Mouse (Mus musculus) forebrain, embryonic 11.5 days (tissue): ENCODE data around the gene Ccser1. TPM values are rescaled to one million over a fixed set of nuclear protein-coding genes. Genes with fewer than 3 reads are reported as not detected.
A peak's percentile ranks its signal among the peaks of the same experiment; 100 is the strongest.

Experiments used
- ATAC-seq: fragments of 200-750 bp; cut with Nextera tagmentation; replicated peaks from 2 replicates; pipeline ENCODE4 v1.8.0; 2017; ENCODE audit warnings: moderate TSS enrichment; ENCODE audit not compliant: low FRiP score
- DNase-seq: peaks from one replicate; pipeline ENCODE4 v3.0.0-alpha.2; 2017; ENCODE audit warnings: low spot score
- H3K27ac ChIP-seq: fragments of 300-500 bp; sonication (generic); 2 replicates; pipeline ENCODE4 v1.5.1; 2014; ENCODE audit warnings: low read depth, low read length
- H3K27me3 ChIP-seq: fragments of 300-500 bp; sonication (generic); 2 replicates; pipeline ENCODE4 v1.6.1; 2014; ENCODE audit warnings: mild to moderate bottlenecking, low read length, mixed read lengths; ENCODE audit not compliant: control insufficient read depth, insufficient read depth
- H3K36me3 ChIP-seq: fragments of 300-500 bp; sonication (generic); 2 replicates; pipeline ENCODE4 v1.6.1; 2014; ENCODE audit warnings: mild to moderate bottlenecking, low read length, moderate library complexity, mixed read lengths; ENCODE audit not compliant: control insufficient read depth, insufficient read depth
- H3K4me1 ChIP-seq: fragments of 300-500 bp; sonication (generic); replicated peaks from 2 replicates; pipeline ENCODE4 v1.6.1; 2014; ENCODE audit warnings: low read length, mixed read lengths; ENCODE audit not compliant: control insufficient read depth, insufficient read depth
- H3K4me2 ChIP-seq: fragments of 300-500 bp; sonication (generic); 2 replicates; pipeline ENCODE4 v1.6.1; 2014; ENCODE audit warnings: low read depth, mild to moderate bottlenecking, low read length, moderate library complexity, mixed read lengths; ENCODE audit not compliant: severe bottlenecking
- H3K4me3 ChIP-seq: fragments of 300-500 bp; sonication (generic); 2 replicates; pipeline ENCODE4 v1.5.1; 2014; ENCODE audit warnings: low read depth, low read length
- H3K9ac ChIP-seq: fragments of 300-500 bp; sonication (generic); 2 replicates; pipeline ENCODE4 v1.6.1; 2014; ENCODE audit warnings: low read length
- H3K9me3 ChIP-seq: fragments of 300-500 bp; sonication (generic); 2 replicates; pipeline ENCODE4 v1.6.1; 2016; ENCODE audit warnings: low read length, mixed read lengths; ENCODE audit not compliant: control insufficient read depth
- WGBS: fragments of 180-500 bp; shearing (Covaris S2); extraction: QIAGEN DNeasy Blood & Tissue Kit; methylation state at CpG from one replicate; pipeline ENCODE4 v1.1.7; 2014; 5-methylcytosine and 5-hydroxymethylcytosine counted together
- polyA plus RNA-seq: library from polyadenylated mRNA; unstranded; fragments of >200 nt; fragmentation: Nextera tagmentation; extraction: Ambion mirVana; gene quantifications from 2 replicates; pipeline ENCODE4 v1.2.1, GENCODE M21; 2014

The Ccser1 gene
- polyA plus RNA-seq, 1 experiment from 2014 or later = 15.3 TPM

DNA sequence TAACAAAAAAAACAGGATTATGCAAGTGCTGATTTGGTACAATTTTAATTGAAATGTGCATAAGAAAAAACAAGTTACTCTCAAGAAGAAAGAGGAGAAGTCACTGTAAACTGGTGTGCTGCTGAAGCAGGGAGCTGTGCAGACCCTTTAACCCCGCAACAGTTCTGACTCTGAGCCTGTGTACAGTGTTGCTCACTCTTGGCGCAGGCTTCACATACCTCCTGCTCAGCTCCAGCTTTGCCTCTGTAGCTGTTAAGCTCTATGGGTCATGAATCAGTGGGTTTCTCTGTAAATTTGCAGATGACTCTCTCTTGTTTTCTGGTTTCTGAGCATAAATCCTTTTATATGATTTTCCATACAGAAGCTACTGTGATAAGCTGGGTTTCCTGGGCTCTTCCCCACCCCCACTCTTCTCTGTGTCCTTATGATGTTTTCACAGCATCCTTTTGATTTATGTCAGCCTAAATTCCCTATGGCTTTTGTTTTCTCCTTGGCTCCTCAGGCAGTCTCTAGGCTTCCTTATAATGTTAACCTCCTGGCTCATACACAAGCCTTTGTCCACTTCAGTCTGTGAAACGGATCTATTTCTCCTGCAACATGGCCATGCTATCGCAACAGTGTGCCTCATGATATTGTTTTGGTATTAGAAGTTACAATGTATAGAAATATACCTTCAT is 30.1 kb downstream of the Ccser1 start:
- DNase-seq = no peak
- no peak; the same call in 1 of the 2 replicates for ATAC-seq
- Histone ChIP-seq H3K4me3 (no peak overlapping the region), H3K36me3 (no peaks in the 10 kb centered on the region), H3K4me1 (0 out of 2 replicates have a peak, but pooled peaks cover 2% of the 10 kb centered on the region), H3K9me3 (no peaks in the 10 kb centered on the region), H3K4me2 (no peak overlapping the region), H3K9ac (peak overlapping the region; percentile 23), H3K27me3 (no peaks in the 10 kb centered on the region), H3K27ac (no peak overlapping the region)
- WGBS = 61% methylated on average over 4 of the region's 4 CpGs

DNA sequence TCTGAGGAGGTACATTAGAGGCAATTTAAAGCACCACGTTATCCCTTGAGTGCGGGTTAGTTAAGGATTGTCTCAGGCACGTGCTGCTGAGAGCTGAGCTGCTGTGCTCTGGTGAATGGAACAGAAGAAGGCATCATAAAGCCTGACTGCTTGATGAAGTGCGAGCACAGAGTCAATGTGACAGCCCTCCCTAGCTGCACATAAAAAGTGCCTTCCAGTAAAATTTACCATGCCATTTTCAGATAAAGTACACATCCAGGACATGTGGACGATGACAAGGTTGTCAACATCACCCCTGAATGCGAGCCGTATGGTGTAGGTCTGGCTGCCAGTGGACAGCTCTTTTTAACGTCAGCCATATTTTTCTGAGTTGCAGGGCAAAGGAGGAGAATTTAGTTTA is 35.6 kb downstream of the Ccser1 start:
- no peaks in the 10 kb centered on the region for H3K27me3 ChIP-seq
- no peak overlapping the region for H3K27ac ChIP-seq
- H3K4me2 ChIP-seq = no peak overlapping the region
- no peaks in the 10 kb centered on the region for H3K4me1 ChIP-seq
- no peaks in the 10 kb centered on the region for H3K9me3 ChIP-seq
- 80% methylated on average over 8 of the region's 8 CpGs for WGBS
- no peaks in the 10 kb centered on the region for H3K36me3 ChIP-seq
- H3K9ac ChIP-seq = no peak overlapping the region
- DNase-seq = no peak
- H3K4me3 ChIP-seq = no peak overlapping the region
- no peak for ATAC-seq

DNA sequence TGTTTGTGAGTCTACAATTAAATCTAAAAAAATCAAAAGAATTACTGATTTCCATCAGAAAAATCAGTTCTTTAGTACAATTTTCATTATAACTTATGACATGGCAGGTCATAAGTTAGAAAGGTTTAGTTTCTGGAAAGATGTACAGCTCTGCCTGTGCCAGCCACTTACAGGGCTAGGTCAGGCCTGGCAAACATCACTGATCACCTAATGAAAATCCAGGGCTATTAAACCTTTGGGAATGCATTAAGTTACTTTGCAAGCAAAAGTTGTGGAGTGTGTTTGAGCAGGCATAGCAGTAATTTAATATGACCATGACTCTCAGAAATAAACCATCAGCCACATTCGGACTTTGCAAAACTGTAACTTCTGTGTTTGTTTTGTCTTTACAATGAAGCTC is 36.4 kb downstream of the Ccser1 start:
- Histone ChIP-seq H3K4me1 (no peaks in the 10 kb centered on the region), H3K27ac (no peak overlapping the region), H3K36me3 (no peaks in the 10 kb centered on the region), H3K9me3 (no peaks in the 10 kb centered on the region), H3K27me3 (no peaks in the 10 kb centered on the region), H3K4me2 (no peak overlapping the region), H3K4me3 (no peak overlapping the region), H3K9ac (no peak overlapping the region)
- DNase-seq (no peak), ATAC-seq (no peak)
- 86% methylated on average over 1 of the region's 1 CpGs for WGBS

DNA sequence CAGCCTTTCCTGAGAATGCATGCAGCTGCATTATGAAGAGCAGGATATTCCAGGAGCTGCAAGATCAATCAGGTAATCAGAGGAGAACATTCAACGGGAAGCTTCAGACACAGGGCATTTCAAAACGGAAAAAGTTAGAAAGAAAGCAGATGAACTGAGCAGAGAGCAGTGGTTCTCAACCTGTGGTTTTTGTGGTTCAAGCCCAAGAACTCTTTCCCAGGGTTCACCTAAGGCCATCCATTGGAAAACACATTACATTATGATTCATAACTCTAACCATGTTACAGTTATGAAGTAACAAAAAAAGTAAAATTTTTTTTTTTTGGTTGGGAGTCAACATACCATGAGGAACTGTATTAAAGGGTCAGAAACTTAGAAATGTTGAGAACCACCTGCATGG is 37.6 kb downstream of the Ccser1 start:
- no peaks in the 10 kb centered on the region for H3K36me3 ChIP-seq
- no peak for DNase-seq
- H3K4me3 ChIP-seq = no peak overlapping the region
- ATAC-seq = no peak
- H3K27ac ChIP-seq = no peak overlapping the region
- H3K9ac ChIP-seq = no peak overlapping the region
- H3K4me2 ChIP-seq = no peak overlapping the region
- WGBS = 84% methylated on average over 2 of the region's 2 CpGs
- no peaks in the 10 kb centered on the region for H3K27me3 ChIP-seq
- H3K4me1 ChIP-seq = no peaks in the 10 kb centered on the region
- no peaks in the 10 kb centered on the region for H3K9me3 ChIP-seq

DNA sequence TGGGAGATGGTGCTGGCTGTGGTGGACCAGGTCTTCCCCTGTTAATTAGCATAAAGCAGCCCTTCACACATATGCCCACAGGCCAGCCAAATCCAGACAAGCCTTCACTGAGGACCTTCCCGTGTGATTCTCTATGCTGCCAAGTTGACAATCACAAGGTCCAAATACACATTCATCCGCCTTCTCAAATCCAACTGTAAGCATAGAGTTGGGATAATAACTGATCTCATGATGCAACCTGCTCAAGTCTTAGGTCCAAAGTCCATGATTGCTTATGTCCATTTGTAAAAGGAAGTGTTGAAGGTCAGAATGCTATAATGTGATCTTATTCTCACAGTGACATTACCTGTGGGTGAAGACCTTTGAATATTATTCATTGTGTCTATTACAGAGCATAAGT is 43.4 kb downstream of the Ccser1 start:
- ATAC-seq (no peak), DNase-seq (no peak)
- H3K36me3 ChIP-seq = no peaks in the 10 kb centered on the region
- H3K4me1 ChIP-seq = no peaks in the 10 kb centered on the region
- H3K4me3 ChIP-seq = no peak overlapping the region
- no peaks in the 10 kb centered on the region for H3K27me3 ChIP-seq
- H3K4me2 ChIP-seq = no peak overlapping the region
- WGBS = 83% methylated on average over 2 of the region's 2 CpGs
- no peak overlapping the region for H3K9ac ChIP-seq
- no peak overlapping the region for H3K27ac ChIP-seq
- H3K9me3 ChIP-seq = no peaks in the 10 kb centered on the region

GRCm38 (mm10) chr6:61225302-61225701 is 45.2 kb downstream of the Ccser1 start:
- no peak overlapping the region for H3K4me3 ChIP-seq
- H3K27me3 ChIP-seq = no peaks in the 10 kb centered on the region
- ATAC-seq (no peak), DNase-seq (no peak)
- no peak overlapping the region for H3K9ac ChIP-seq
- no peak overlapping the region for H3K4me2 ChIP-seq
- no peaks in the 10 kb centered on the region for H3K4me1 ChIP-seq
- H3K9me3 ChIP-seq = no peaks in the 10 kb centered on the region
- H3K36me3 ChIP-seq = no peaks in the 10 kb centered on the region
- H3K27ac ChIP-seq = no peak overlapping the region

- H3K9me3 ChIP-seq = no peaks in the 10 kb centered on the region
- H3K4me2 ChIP-seq = no peak overlapping the region
- H3K36me3 ChIP-seq = no peaks in the 10 kb centered on the region
- no peaks in the 10 kb centered on the region for H3K27me3 ChIP-seq
- DNase-seq = no peak
- ATAC-seq = 0 out of 2 replicates have a peak, but pooled peaks have one; percentile 47
- no peak overlapping the region for H3K4me3 ChIP-seq
- H3K27ac ChIP-seq = no peak overlapping the region
- peaks cover 4% of the 10 kb centered on the region; the same call in 1 of the 2 replicates for H3K4me1 ChIP-seq
- 19% methylated on average over 5 of the region's 5 CpGs for WGBS
- no peak overlapping the region for H3K9ac ChIP-seq
These were observed 50.1 kb downstream of the Ccser1 start for GRCm38 (mm10) chr6:61230058-61230718.

- no peak for ATAC-seq
- WGBS = 73% methylated on average over 5 of the region's 5 CpGs
- no peaks in the 10 kb centered on the region for H3K36me3 ChIP-seq
These were observed 52.9 kb downstream of the Ccser1 start for GRCm38 (mm10) chr6:61233060-61233459.

More at GRCm38 (mm10) chr6:61233060-61233459, 52.9 kb downstream of the Ccser1 start:
- H3K4me1 ChIP-seq = peaks cover 4% of the 10 kb centered on the region; the same call in 1 of the 2 replicates
- DNase-seq = no peak
- H3K4me3 ChIP-seq = no peak overlapping the region
- no peak overlapping the region for H3K9ac ChIP-seq
- H3K9me3 ChIP-seq = no peaks in the 10 kb centered on the region
- H3K27ac ChIP-seq = no peak overlapping the region
- no peaks in the 10 kb centered on the region for H3K27me3 ChIP-seq
- H3K4me2 ChIP-seq = no peak overlapping the region
